In the genomic region with DNA sequence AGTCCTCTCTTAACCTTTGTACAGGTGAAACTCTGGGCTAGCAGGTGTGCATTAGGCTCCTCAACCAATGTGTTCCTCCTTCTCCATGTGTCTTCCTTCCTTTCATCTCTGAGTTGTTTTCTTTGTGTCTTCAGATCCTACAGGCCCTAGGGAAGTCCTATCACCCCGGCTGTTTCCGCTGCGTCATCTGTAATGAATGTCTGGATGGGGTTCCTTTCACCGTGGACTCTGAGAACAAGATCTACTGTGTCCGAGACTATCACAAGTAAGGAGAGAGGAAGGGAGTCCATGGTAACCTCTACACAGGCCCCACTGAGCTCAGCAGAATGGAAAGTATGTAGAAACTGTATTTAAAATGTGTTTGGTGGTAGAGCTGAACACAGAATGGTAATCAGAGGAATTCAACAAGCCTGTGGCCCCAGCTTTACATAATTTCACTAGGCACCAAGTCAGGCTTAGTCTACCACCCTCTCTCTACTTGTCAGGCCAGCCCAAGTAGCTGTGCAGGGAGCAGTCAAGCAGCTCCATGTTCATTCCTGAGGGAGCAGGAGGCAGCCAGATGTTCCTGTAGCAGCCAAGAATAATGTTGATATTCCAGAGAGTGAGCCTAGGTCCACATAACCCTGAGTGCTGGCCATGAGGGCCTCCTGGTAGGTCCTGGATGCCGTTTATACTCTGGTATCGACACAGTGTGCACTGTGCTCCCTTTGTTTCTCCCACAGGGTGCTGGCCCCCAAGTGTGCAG, we compare ENCODE assay signal across 21 mouse cellular contexts. TPM values are rescaled to one million over a fixed set of nuclear protein-coding genes. Genes with fewer than 3 reads are reported as not detected.
DNase-seq lines count a peak whose midpoint lies in the region; ATAC-seq and TF ChIP-seq lines count a peak whose summit lies in the region.
"Had no signal": no experiment of that assay in that cellular context is flagged by ENCODE, and none has a peak within 500 bp of the region (broad histone marks: within the 10 kb centered on the region; RNA-seq: fewer than 3 reads in every experiment).

No protein-coding gene starts in this region.

- no peak overlapping the region for H3K4me2 ChIP-seq in heart, embryonic 13.5 days
- H3K4me2 ChIP-seq in heart, postnatal 0 days (ENCODE audit: low read depth, low read length) = no peak overlapping the region
- H3K4me2 ChIP-seq in embryonic facial prominence, embryonic 15.5 days (replicated peaks) = no peak overlapping the region
- H3K4me2 ChIP-seq: hindbrain, embryonic 12.5 days had no signal

- no peak for TF ChIP-seq POLR2A in embryonic fibroblast, embryonic 13.5 days (IDR thresholded peaks at IDR 0.05; ENCODE audit: low read depth, low read length)

- DNase-seq in heart, postnatal 10 days = no peak
- no peak for DNase-seq in heart, postnatal 0 days (ENCODE audit: low spot score)
- no peak for DNase-seq in heart, postnatal 25 days (ENCODE audit: low spot score)
- DNase-seq in MN1 (ENCODE audit: low spot score) = no peak
- DNase-seq: adrenal gland, adult 8-10 months; adrenal gland, postnatal 36 days; cerebellum, adult 2 months; cerebellum, postnatal 10 days; gastrocnemius, adult 2 months; gastrocnemius, postnatal 25 days; heart, postnatal 4 days; kidney, adult 8-10 months had no signal

- H3K4me3 ChIP-seq in heart, embryonic 13.5 days = no peak overlapping the region
- H3K4me3 ChIP-seq in heart, postnatal 0 days (ENCODE audit: low read depth, low read length) = no peak overlapping the region
- H3K4me3 ChIP-seq in embryonic facial prominence, embryonic 15.5 days (replicated peaks) = no peak overlapping the region
- no peak overlapping the region for H3K4me3 ChIP-seq in embryonic fibroblast, embryonic 13.5 days (ENCODE audit: insufficient read depth, low read length)
- H3K4me3 ChIP-seq: forebrain, embryonic 10.5 days; gastrocnemius, adult 2 months; hindbrain, embryonic 12.5 days had no signal

- H3K4me1 ChIP-seq in heart, embryonic 13.5 days = peaks cover 15% of the 10 kb centered on the region; the same call in 1 of the 2 replicates
- H3K4me1 ChIP-seq in heart, postnatal 0 days (ENCODE audit: control insufficient read depth, insufficient read depth) = no peaks in the 10 kb centered on the region
- H3K4me1 ChIP-seq in embryonic facial prominence, embryonic 15.5 days = peaks cover 7% of the 10 kb centered on the region
- no peaks in the 10 kb centered on the region for H3K4me1 ChIP-seq in embryonic fibroblast, embryonic 13.5 days (ENCODE audit: control insufficient read depth, insufficient read depth, low read length)
- H3K4me1 ChIP-seq: forebrain, embryonic 10.5 days; hindbrain, embryonic 12.5 days had no signal

- no peak overlapping the region for H3K9ac ChIP-seq in heart, embryonic 13.5 days
- H3K9ac ChIP-seq in heart, postnatal 0 days (replicated peaks; ENCODE audit: low read depth, low read length) = no peak overlapping the region
- no peak overlapping the region for H3K9ac ChIP-seq in embryonic facial prominence, embryonic 15.5 days
- H3K9ac ChIP-seq: hindbrain, embryonic 12.5 days had no signal

- no peak for ATAC-seq in heart, embryonic 13.5 days (ENCODE audit: extremely low read depth, insufficient number of reproducible peaks, low FRiP score, low TSS enrichment)
- peak; percentile 47 for ATAC-seq in heart, postnatal 0 days (ENCODE audit: insufficient read depth, low read depth)
- ATAC-seq in embryonic facial prominence, embryonic 15.5 days (ENCODE audit: insufficient number of reproducible peaks, low FRiP score, low TSS enrichment, low read depth) = 0 out of 2 replicates have a peak, but pooled peaks have one; percentile 20
- ATAC-seq: forebrain, embryonic 14.5 days; hindbrain, embryonic 16.5 days; inflammation-experienced regulatory T-cells, adult 6 months; intestine, postnatal 0 days had no signal

- TF ChIP-seq CTCF in heart, postnatal 0 days (IDR thresholded peaks at IDR 0.05; ENCODE audit: low read depth) = no peak
- no peak for TF ChIP-seq CTCF in embryonic fibroblast, embryonic 13.5 days (IDR thresholded peaks at IDR 0.05; ENCODE audit: borderline replicate concordance, insufficient read depth, low read length)

- no peaks in the 10 kb centered on the region for H3K27me3 ChIP-seq in heart, embryonic 13.5 days (replicated peaks)
- no peaks in the 10 kb centered on the region for H3K27me3 ChIP-seq in heart, postnatal 0 days (ENCODE audit: control insufficient read depth, insufficient read depth, low read length)
- no peaks in the 10 kb centered on the region for H3K27me3 ChIP-seq in embryonic facial prominence, embryonic 15.5 days
- H3K27me3 ChIP-seq: hindbrain, embryonic 12.5 days had no signal

- H3K9me3 ChIP-seq in heart, embryonic 13.5 days = no peaks in the 10 kb centered on the region
- no peaks in the 10 kb centered on the region for H3K9me3 ChIP-seq in heart, postnatal 0 days (replicated peaks; ENCODE audit: control insufficient read depth, low read length)
- H3K9me3 ChIP-seq in embryonic facial prominence, embryonic 15.5 days (replicated peaks) = no peaks in the 10 kb centered on the region
- H3K9me3 ChIP-seq: forebrain, embryonic 10.5 days; hindbrain, embryonic 12.5 days had no signal

- 74% methylated on average over 7 of the region's 7 CpGs for WGBS in heart, embryonic 13.5 days
- 66% methylated on average over 7 of the region's 7 CpGs for WGBS in heart, postnatal 0 days
- 87% methylated on average over 7 of the region's 7 CpGs for WGBS in embryonic facial prominence, embryonic 15.5 days

- intact Hi-C loops in heart, postnatal 10 days (cut with DNase I) = loop anchor here (5.0 kb wide), 1 partner anchor 365 kb away; a partner anchor contains a TSS
- intact Hi-C loops in heart, postnatal 25 days (cut with DNase I) = no loop called here

- peak overlapping the region; percentile 34 for H3K27ac ChIP-seq in heart, embryonic 13.5 days (replicated peaks)
- H3K27ac ChIP-seq in heart, postnatal 0 days (ENCODE audit: low read depth) = no peak overlapping the region
- no peak overlapping the region for H3K27ac ChIP-seq in embryonic facial prominence, embryonic 15.5 days (replicated peaks)
- peak overlapping the region; percentile 73 for H3K27ac ChIP-seq in embryonic fibroblast, embryonic 13.5 days (ENCODE audit: insufficient read depth, low read length)
- H3K27ac ChIP-seq: forebrain, embryonic 10.5 days; gastrocnemius, adult 2 months; hindbrain, embryonic 12.5 days had no signal

- H3K36me3 ChIP-seq in heart, embryonic 13.5 days = peaks cover 78% of the 10 kb centered on the region
- H3K36me3 ChIP-seq in heart, postnatal 0 days (replicated peaks; ENCODE audit: control insufficient read depth, insufficient read depth, low read length) = peaks cover 74% of the 10 kb centered on the region
- peaks cover 68% of the 10 kb centered on the region for H3K36me3 ChIP-seq in embryonic facial prominence, embryonic 15.5 days

- no peak for TF ChIP-seq EP300 in heart, postnatal 0 days (IDR thresholded peaks at IDR 0.05; ENCODE audit: low read depth)

RNA-seq across cellular contexts. Expression of a gene that starts 12.7 kb away (rescaled TPM):
- 37.6 and 41.7 TPM in 2 replicates for polyA plus RNA-seq in heart, embryonic 13.5 days (2015; fragmentation: Nextera tagmentation; extraction: Ambion mirVana)
- 10 to 100 TPM; 43.5 to 45.3 TPM for total RNA-seq in heart, postnatal 10 days (2021)
- 29.9 and 32.9 TPM in 2 replicates for total RNA-seq in heart, postnatal 0 days (2014; rRNA removed; ENCODE audit: low replicate concordance)
- polyA plus RNA-seq in heart, postnatal 0 days (2015; fragmentation: Nextera tagmentation; extraction: Ambion mirVana) = 36.4 and 38.9 TPM in 2 replicates
- total RNA-seq in heart, postnatal 25 days (2021) = 10 to 100 TPM; 32.4 to 35.8 TPM
- 47.7 and 49.0 TPM in 2 replicates for polyA plus RNA-seq in embryonic facial prominence, embryonic 15.5 days (2015; fragmentation: Nextera tagmentation; extraction: Ambion mirVana)
- 58.0 and 65.2 TPM in 2 replicates for polyA plus RNA-seq in embryonic fibroblast, embryonic 13.5 days (2011; ENCODE audit: insufficient read length, low read depth, missing spikeins)

RNA-seq across cellular contexts. Expression of a gene that starts 38.3 kb away (rescaled TPM):
- polyA plus RNA-seq in heart, embryonic 13.5 days (2015; fragmentation: Nextera tagmentation; extraction: Ambion mirVana) = 34.6 and 36.1 TPM in 2 replicates
- total RNA-seq in heart, postnatal 10 days (2021) = 10 to 100 TPM; 49.6 to 53.5 TPM
- total RNA-seq in heart, postnatal 0 days (2014; rRNA removed; ENCODE audit: low replicate concordance) = 128 and 143 TPM in 2 replicates
- polyA plus RNA-seq in heart, postnatal 0 days (2015; fragmentation: Nextera tagmentation; extraction: Ambion mirVana) = 40.2 and 42.4 TPM in 2 replicates
- total RNA-seq in heart, postnatal 25 days (2021) = 10 to 100 TPM; 31.2 to 37.8 TPM
- 53.8 and 53.9 TPM in 2 replicates for polyA plus RNA-seq in embryonic facial prominence, embryonic 15.5 days (2015; fragmentation: Nextera tagmentation; extraction: Ambion mirVana)
- polyA plus RNA-seq in embryonic fibroblast, embryonic 13.5 days (2011; ENCODE audit: insufficient read length, low read depth, missing spikeins) = 29.1 and 29.7 TPM in 2 replicates

Comparison
In these comparisons a context has a peak if more than half of its experiments do, and no peak if none do; other contexts are left out.
1. H3K27ac ChIP-seq: peak in heart, embryonic 13.5 days (single experiment) and embryonic fibroblast, embryonic 13.5 days (single experiment); none in heart, postnatal 0 days (single experiment) and embryonic facial prominence, embryonic 15.5 days (single experiment).